Mouse (Mus musculus) CH12.LX (cell line): ENCODE results near the gene Gprc6a.

ENCODE experiments used
- CHD1 ChIP-seq: IDR thresholded peaks from 2 replicates; pipeline ENCODE4 v1.6.1; 2012; ENCODE audit warnings: low read depth, low read length, improper control_type of control experiment, inconsistent platforms
- CHD2 ChIP-seq: IDR thresholded peaks from 2 replicates; pipeline ENCODE4 v1.6.1; 2011; ENCODE audit warnings: low read length, improper control_type of control experiment
- CTCF ChIP-seq, 2 experiments: IDR thresholded peaks in 1 of 2; conservative IDR thresholded peaks in 1 of 2; 2 replicates each; pipeline ENCODE4 v1.5.1; 2011 to 2012; ENCODE audit warnings: low read depth in 2 of 2, low read length in 2 of 2, improper control_type of control experiment in 1 of 2, inconsistent platforms in 1 of 2, mild to moderate bottlenecking in 1 of 2, moderate library complexity in 1 of 2
- E2F4 ChIP-seq: IDR thresholded peaks from 2 replicates; pipeline ENCODE4 v1.6.1; 2011; ENCODE audit warnings: low read depth, low read length, improper control_type of control experiment; ENCODE audit not compliant: insufficient replicate concordance
- EP300 ChIP-seq: IDR thresholded peaks from 2 replicates; pipeline ENCODE4 v1.6.1; 2011; ENCODE audit warnings: low read length, improper control_type of control experiment
- ETS1 ChIP-seq: conservative IDR thresholded peaks from 2 replicates; pipeline ENCODE4 v1.6.1; 2012; ENCODE audit warnings: low read depth, mild to moderate bottlenecking, inconsistent platforms, low read length, improper control_type of control experiment, moderate library complexity
- JUN ChIP-seq: IDR thresholded peaks from 2 replicates; pipeline ENCODE4 v1.6.1; 2011; ENCODE audit warnings: low read depth, mild to moderate bottlenecking, low read length, improper control_type of control experiment, moderate library complexity; ENCODE audit not compliant: insufficient read depth
- PAX5 ChIP-seq: IDR thresholded peaks from 2 replicates; pipeline ENCODE4 v1.6.1; 2012; ENCODE audit warnings: low read length, inconsistent platforms, mixed read lengths
- POLR2A ChIP-seq: IDR thresholded peaks from 2 replicates; pipeline ENCODE4 v1.6.1; 2011; ENCODE audit warnings: low read depth, mild to moderate bottlenecking, improper control_type of control experiment, low read length
- POLR2AphosphoS2 ChIP-seq: IDR thresholded peaks from 2 replicates; pipeline ENCODE4 v1.6.1; 2011; ENCODE audit warnings: low read depth, low read length, improper control_type of control experiment
- UBTF ChIP-seq: IDR thresholded peaks from 2 replicates; pipeline ENCODE4 v1.6.1; 2012; ENCODE audit warnings: low read depth, mild to moderate bottlenecking, inconsistent platforms, low read length, improper control_type of control experiment, moderate library complexity
- USF1 ChIP-seq: IDR thresholded peaks from 2 replicates; pipeline ENCODE4 v1.6.1; 2014; ENCODE audit warnings: low read depth, mild to moderate bottlenecking, inconsistent platforms, low read length, improper control_type of control experiment
- ZNF384 ChIP-seq: IDR thresholded peaks from 2 replicates; pipeline ENCODE4 v1.6.1; 2012; ENCODE audit warnings: low read depth, low read length, improper control_type of control experiment, inconsistent platforms

GRCm38 (mm10) chr10:51590139-51590574, 41.1 kb downstream of the Gprc6a start, which contains the start of gene Fam162b:
- TF ChIP-seq POLR2A (no peak), USF1 (no peak), CTCF (conservative IDR thresholded peaks at IDR 0.05 in 1 of 2, IDR thresholded peaks at IDR 0.05 in 1 of 2; ENCODE audit: low read depth in 2 of 2, low read length in 2 of 2) (no peak), JUN (no peak), PAX5 (no peak), EP300 (no peak), CHD1 (no peak), E2F4 (no peak), UBTF (no peak), POLR2AphosphoS2 (no peak), ETS1 (no peak), ZNF384 (no peak), CHD2 (no peak)
